Mouse (Mus musculus) neural tube, embryonic 15.5 days (tissue): ENCODE data around the gene Slc25a18. TPM values are rescaled to one million over a fixed set of nuclear protein-coding genes. Genes with fewer than 3 reads are reported as not detected.
A peak's percentile ranks its signal among the peaks of the same experiment; 100 is the strongest.

ENCODE experiments used
- ATAC-seq: fragments of 200-750 bp; cut with Nextera tagmentation; 2 replicates; pipeline ENCODE4 v1.8.0; 2017; ENCODE audit warnings: mild to moderate bottlenecking, moderate TSS enrichment, moderate library complexity; ENCODE audit not compliant: low FRiP score
- H3K27ac ChIP-seq: fragments of 300-500 bp; sonication (generic); replicated peaks from 2 replicates; pipeline ENCODE4 v1.5.1; 2015; ENCODE audit warnings: mild to moderate bottlenecking, inconsistent platforms
- H3K27me3 ChIP-seq: fragments of 300-500 bp; sonication (generic); replicated peaks from 2 replicates; pipeline ENCODE4 v1.6.1; 2015; ENCODE audit warnings: inconsistent platforms
- H3K36me3 ChIP-seq: fragments of 300-500 bp; sonication (generic); 2 replicates; pipeline ENCODE4 v1.6.1; 2015; ENCODE audit warnings: inconsistent platforms
- H3K4me1 ChIP-seq: fragments of 300-500 bp; sonication (generic); 2 replicates; pipeline ENCODE4 v1.6.1; 2015; ENCODE audit warnings: inconsistent platforms
- H3K4me2 ChIP-seq: fragments of 300-500 bp; sonication (generic); 2 replicates; pipeline ENCODE4 v1.6.1; 2015; ENCODE audit warnings: inconsistent platforms, mild to moderate bottlenecking, moderate library complexity
- H3K4me3 ChIP-seq: fragments of 300-500 bp; sonication (generic); replicated peaks from 2 replicates; pipeline ENCODE4 v1.5.1; 2015; ENCODE audit warnings: mild to moderate bottlenecking, inconsistent platforms
- H3K9ac ChIP-seq: fragments of 300-500 bp; sonication (generic); replicated peaks from 2 replicates; pipeline ENCODE4 v1.6.1; 2015; ENCODE audit warnings: mild to moderate bottlenecking, inconsistent platforms
- H3K9me3 ChIP-seq: fragments of 300-500 bp; sonication (generic); replicated peaks from 2 replicates; pipeline ENCODE4 v1.6.1; 2016; ENCODE audit warnings: inconsistent platforms
- WGBS: fragments of 180-500 bp; shearing (Covaris S2); methylation state at CpG from one replicate; pipeline ENCODE4 v1.1.7; 2015; ENCODE audit warnings: mixed read lengths; 5-methylcytosine and 5-hydroxymethylcytosine counted together
- polyA plus RNA-seq: library from polyadenylated mRNA; unstranded; fragments of >200 nt; fragmentation: Nextera tagmentation; extraction: Ambion mirVana; gene quantifications from 2 replicates; pipeline ENCODE4 v1.2.1, GENCODE M21; 2015

Slc25a18 gene
- polyA plus RNA-seq, 1 experiment from 2014 or later, result 22.5 TPM

DNA sequence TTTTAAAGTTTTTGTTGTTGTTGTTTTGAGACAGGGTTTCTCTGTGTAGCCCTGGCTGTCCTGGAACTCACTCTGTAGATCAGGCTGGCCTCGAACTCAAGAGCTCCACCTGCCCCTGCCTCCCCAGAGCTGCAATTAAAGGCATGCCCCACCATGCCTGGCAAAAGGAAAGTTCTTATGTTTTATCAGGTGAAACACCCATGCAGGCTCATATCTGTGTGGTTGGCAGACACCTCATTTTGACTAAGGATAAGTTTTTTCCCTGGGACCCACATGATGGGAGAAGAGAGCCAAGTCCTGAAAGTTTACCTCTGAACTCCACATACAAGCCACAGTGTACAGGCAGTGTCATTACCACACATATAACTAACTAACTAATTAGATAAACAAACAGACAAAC lies 56.7 kb downstream of the Slc25a18 start:
- no peak for ATAC-seq
- no peak overlapping the region for H3K27ac ChIP-seq
- no peaks in the 10 kb centered on the region for H3K36me3 ChIP-seq
- H3K4me1 ChIP-seq, result no peaks in the 10 kb centered on the region
- H3K9ac ChIP-seq, result no peak overlapping the region
- no peaks in the 10 kb centered on the region for H3K9me3 ChIP-seq
- H3K27me3 ChIP-seq, result 0 out of 2 replicates have a peak, but pooled peaks cover 4% of the 10 kb centered on the region
- H3K4me2 ChIP-seq, result no peak overlapping the region
- 64% methylated on average over 1 of the region's 1 CpGs for WGBS
- no peak overlapping the region for H3K4me3 ChIP-seq

DNA sequence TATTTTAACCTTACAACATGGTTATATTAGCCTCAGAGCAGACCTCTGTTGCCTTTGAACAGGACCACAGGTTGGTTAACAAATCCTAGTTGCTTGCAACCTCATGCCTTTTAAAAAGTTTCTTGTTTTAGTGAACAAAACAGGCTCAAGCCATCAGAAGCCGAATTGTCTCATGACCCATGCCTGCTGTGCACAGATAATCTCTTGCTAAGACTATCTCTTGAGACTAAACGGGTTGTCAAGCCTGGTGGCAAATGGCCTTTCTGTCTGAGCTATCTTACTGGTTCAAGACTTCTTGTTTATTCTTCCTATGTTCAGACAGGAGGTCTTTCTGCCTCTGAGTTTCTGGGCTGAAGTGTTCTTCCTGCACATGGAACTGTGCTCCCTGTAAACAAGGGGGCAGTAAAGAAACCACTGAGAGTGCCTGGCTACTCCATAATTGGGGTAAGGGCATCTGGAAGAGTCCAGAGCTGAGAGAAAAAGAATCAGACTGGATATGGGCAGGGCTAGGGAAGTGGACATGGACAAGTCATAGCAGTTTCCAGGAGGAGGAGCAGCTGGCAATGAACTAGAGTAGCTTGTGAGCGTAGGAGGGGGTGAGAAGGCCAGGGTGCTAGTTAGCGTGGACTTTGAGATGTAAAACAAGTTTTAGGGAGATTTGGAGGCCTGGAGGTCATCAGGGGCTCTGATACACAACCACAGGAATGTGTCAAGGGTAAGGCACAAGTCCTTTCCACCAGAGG lies 57.7 kb downstream of the Slc25a18 start:
- Histone ChIP-seq H3K4me2 (no peak overlapping the region), H3K9me3 (no peaks in the 10 kb centered on the region), H3K4me1 (0 out of 2 replicates have a peak, but pooled peaks cover 4% of the 10 kb centered on the region), H3K27me3 (0 out of 2 replicates have a peak, but pooled peaks cover 4% of the 10 kb centered on the region), H3K4me3 (no peak overlapping the region), H3K36me3 (no peaks in the 10 kb centered on the region), H3K9ac (no peak overlapping the region), H3K27ac (no peak overlapping the region)
- WGBS, result 68% methylated on average over 4 of the region's 4 CpGs
- no peak for ATAC-seq

DNA sequence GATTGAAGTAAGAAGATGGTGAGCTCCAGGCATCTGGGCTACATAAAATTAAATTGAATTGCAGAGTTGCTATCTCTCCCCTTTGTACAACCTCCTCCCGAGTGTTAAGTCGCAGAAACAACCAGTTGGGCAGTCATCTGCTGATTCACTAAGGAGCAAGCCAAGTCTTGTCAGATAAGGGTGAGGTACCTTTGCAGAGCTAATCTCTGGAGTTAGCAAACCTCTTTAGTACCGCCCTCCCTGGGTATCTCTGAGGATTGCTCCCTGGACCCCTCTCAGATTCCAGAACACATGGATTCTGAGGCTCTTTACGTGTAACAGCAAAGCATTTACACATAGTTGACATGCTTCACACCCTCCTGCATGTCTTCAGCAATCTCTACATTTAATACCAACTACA lies 58.7 kb downstream of the Slc25a18 start:
- Histone ChIP-seq H3K36me3 (no peaks in the 10 kb centered on the region), H3K4me2 (no peak overlapping the region), H3K9ac (no peak overlapping the region), H3K27me3 (0 out of 2 replicates have a peak, but pooled peaks cover 4% of the 10 kb centered on the region), H3K4me3 (no peak overlapping the region), H3K27ac (no peak overlapping the region), H3K4me1 (peaks cover 9% of the 10 kb centered on the region), H3K9me3 (no peaks in the 10 kb centered on the region)
- ATAC-seq, result no peak
- WGBS, result 84% methylated on average over 4 of the region's 4 CpGs

DNA sequence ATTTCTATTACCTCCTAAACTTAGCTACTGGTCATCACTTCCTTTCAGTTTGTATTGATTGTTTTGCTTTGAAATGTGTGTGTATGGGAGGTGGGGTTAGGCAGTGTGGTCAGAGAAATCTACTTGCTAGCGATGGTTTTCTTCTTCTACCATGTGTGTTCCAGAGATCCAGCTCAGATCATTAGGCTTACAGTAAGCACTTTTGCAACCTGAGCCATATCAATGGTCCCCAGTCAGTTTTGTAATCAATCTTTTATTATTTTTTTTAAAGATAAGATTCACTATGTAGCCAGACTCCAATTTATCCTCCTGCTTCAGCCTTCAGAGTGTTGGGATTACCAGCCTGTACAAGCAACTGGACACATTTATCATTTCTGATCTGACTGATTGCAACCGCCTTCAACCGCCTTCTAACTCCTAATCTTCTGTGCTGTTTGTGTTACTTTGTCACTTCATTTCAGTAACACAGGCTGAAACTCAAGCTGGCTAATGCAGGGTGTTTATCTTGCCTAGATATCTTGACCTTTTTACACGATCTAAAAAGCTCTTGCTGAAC lies 61.5 kb downstream of the Slc25a18 start:
- 0 out of 2 replicates have a peak, but pooled peaks cover under 1% of the 10 kb centered on the region for H3K36me3 ChIP-seq
- no peak overlapping the region for H3K4me2 ChIP-seq
- no peak overlapping the region for H3K4me3 ChIP-seq
- WGBS, result 90% methylated on average over 4 of the region's 4 CpGs
- no peak overlapping the region for H3K27ac ChIP-seq
- H3K9ac ChIP-seq, result no peak overlapping the region
- H3K9me3 ChIP-seq, result no peaks in the 10 kb centered on the region
- no peak for ATAC-seq
- no peaks in the 10 kb centered on the region for H3K27me3 ChIP-seq
- H3K4me1 ChIP-seq, result peaks cover 19% of the 10 kb centered on the region

DNA sequence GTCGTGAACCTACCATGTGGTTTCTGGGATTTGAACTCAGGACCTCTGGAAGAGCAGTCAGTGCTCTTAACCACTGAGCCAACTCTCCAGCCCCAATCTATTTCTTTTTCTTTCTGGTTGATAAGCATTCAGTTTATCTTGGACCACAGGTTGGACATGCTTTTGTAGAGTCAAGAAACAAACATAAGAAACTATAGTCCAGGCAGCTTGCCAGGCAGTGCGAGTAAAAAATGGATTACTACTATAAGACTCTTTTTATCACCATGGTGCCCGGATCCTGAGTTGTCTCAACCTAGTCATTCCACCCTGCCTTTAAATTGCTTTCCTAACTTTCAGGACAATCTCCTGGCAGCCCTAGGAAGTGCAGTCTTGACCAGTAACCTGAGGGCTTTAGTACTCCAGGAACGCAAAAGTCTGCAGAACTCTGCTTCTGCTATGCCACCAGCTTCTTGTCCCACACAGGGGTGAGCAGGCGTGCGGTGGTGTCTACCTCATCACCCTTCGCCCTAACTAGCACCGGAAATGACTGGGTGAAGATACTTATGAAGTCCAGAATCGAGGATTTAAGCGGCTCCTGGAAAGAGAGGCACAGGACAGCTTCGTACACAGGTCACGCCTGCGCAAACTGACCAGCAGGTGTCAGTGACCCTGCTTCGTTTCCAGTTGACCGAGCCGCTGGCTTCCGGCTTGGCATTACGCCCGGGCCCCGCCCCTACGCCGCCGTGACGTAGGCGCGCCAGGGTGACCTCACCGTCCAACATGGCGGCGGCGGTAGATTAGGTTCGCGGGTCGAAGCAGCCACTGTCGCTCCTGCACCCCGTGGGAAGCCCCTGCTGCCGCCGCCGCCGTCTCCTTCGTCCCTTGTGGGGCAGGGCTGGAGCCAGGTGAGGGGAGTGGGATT lies 62.3 kb downstream of the Slc25a18 start, which contains the start of gene Bcl2l13:
Gene Bcl2l13 (plus strand): TSS at position 739 of the 901 bp plus-strand sequence.
- peak; percentile 96 for ATAC-seq
- H3K4me3 ChIP-seq, result peak within 1 kb of the TSS; percentile 86
- 3% methylated on average over 40 of the region's 40 CpGs for WGBS

DNA sequence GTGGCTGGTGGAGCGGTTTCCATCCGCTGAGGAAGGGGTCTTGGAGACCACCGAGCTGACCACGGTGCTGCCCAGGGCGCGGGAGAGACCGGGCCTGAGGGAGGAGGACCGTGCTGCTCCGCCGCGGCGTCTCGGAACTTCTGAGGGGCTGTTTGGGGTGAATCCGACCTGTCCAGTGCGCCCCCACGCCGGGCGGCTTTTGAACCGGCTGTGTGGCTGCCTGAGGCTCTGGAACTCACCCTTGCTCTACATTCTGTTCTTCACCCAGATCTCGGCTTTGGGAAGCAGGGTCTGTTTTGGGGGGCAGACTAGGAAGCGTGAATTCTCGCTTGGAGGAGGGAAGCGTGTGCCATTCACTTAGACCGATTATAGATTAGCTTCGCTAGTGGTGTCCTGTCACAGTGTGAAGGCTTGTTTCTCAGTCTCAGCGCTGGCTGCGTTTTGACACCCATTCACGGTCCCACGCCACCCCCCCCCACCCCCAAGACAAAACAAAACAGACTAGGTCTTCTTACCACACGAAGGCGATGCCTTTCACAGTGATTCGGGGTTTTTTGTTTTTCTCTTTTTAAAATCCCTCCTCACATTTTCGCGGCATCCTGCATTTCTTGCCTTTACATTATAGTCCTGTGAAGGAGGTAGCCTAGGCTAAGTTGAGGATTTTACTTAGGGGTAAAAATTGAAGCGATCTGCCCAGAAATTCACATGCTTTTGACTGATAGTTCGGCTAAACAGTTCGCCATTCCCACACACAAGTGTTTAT lies 63.2 kb downstream of the Slc25a18 start:
- peak overlapping the region; percentile 98 for H3K9ac ChIP-seq
- no peaks in the 10 kb centered on the region for H3K27me3 ChIP-seq
- no peaks in the 10 kb centered on the region for H3K9me3 ChIP-seq
- H3K36me3 ChIP-seq, result 0 out of 2 replicates have a peak, but pooled peaks cover 6% of the 10 kb centered on the region
- H3K4me3 ChIP-seq, result peak overlapping the region; percentile 86
- peak; percentile 84 for ATAC-seq
- H3K4me1 ChIP-seq, result peaks cover 19% of the 10 kb centered on the region
- H3K4me2 ChIP-seq, result peak overlapping the region; percentile 77
- WGBS, result 5% methylated on average over 37 of the region's 37 CpGs
- peak overlapping the region; percentile 97 for H3K27ac ChIP-seq

More for the DNA sequence above, 62.3 kb downstream of the Slc25a18 start, which contains the start of gene Bcl2l13:
- peak within 1 kb of the TSS; percentile 77 for H3K4me2 ChIP-seq
- peak within 1 kb of the TSS; percentile 98 for H3K9ac ChIP-seq
- peak within 1 kb of the TSS; percentile 97 for H3K27ac ChIP-seq
- H3K36me3 ChIP-seq, result 0 out of 2 replicates have a peak, but pooled peaks cover 6% of the 10 kb centered on the region
- no peaks in the 10 kb centered on the region for H3K27me3 ChIP-seq
- no peaks in the 10 kb centered on the region for H3K9me3 ChIP-seq
- H3K4me1 ChIP-seq, result peaks cover 19% of the 10 kb centered on the region

DNA sequence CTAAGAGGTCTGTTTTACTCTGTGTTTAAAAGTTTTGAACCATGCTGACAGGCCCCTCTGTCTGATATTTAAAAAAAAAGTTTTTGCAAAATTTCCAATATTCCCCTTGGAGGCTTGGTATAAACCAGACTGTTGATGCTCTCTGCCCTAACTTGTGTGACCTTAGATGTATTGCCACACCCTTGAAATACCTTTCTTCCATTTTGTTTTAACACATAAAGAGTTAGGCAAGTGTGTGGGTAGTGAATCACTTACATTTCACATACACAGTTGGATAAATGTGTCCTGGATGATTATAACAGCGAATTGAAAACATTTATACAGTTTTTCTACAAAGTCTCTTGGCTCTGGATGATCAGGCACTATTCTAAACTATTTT lies 63.8 kb downstream of the Slc25a18 start:
- H3K4me2 ChIP-seq, result peak overlapping the region; percentile 77
- WGBS, result 76% methylated on average over 1 of the region's 1 CpGs
- no peaks in the 10 kb centered on the region for H3K27me3 ChIP-seq
- H3K9me3 ChIP-seq, result no peaks in the 10 kb centered on the region
- ATAC-seq, result no peak
- H3K36me3 ChIP-seq, result 0 out of 2 replicates have a peak, but pooled peaks cover 6% of the 10 kb centered on the region
- H3K27ac ChIP-seq, result peak overlapping the region; percentile 97; the same call in 1 of the 2 replicates
- peak overlapping the region; percentile 98 for H3K9ac ChIP-seq
- peaks cover 19% of the 10 kb centered on the region for H3K4me1 ChIP-seq
- peak overlapping the region; percentile 86 for H3K4me3 ChIP-seq

DNA sequence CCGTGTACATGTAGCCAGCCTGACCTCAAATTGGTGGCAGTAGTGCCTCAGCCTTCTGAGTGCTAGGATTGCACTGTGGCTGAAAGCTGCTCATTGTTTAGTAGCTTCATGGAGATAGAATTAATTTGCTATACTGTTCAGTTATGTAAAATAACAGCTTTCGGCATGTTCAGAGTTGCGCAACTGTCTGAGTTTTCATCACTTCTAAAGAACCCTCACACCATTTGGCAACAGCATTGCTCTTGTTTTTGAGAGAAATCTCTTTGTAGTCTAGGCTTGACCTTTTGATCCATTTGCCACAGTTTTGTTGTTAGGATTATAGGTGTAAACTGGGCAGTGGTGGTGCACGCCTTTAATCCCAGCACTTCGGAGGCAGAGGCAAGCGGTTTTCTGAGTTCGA lies 66.9 kb downstream of the Slc25a18 start:
- no peaks in the 10 kb centered on the region for H3K27me3 ChIP-seq
- H3K9me3 ChIP-seq, result no peaks in the 10 kb centered on the region
- H3K9ac ChIP-seq, result no peak overlapping the region
- H3K4me1 ChIP-seq, result peaks cover 19% of the 10 kb centered on the region
- no peak for ATAC-seq
- no peak overlapping the region for H3K27ac ChIP-seq
- no peak overlapping the region for H3K4me3 ChIP-seq
- no peak overlapping the region for H3K4me2 ChIP-seq
- WGBS, result 99% methylated on average over 7 of the region's 7 CpGs
- H3K36me3 ChIP-seq, result 0 out of 2 replicates have a peak, but pooled peaks cover 6% of the 10 kb centered on the region

DNA sequence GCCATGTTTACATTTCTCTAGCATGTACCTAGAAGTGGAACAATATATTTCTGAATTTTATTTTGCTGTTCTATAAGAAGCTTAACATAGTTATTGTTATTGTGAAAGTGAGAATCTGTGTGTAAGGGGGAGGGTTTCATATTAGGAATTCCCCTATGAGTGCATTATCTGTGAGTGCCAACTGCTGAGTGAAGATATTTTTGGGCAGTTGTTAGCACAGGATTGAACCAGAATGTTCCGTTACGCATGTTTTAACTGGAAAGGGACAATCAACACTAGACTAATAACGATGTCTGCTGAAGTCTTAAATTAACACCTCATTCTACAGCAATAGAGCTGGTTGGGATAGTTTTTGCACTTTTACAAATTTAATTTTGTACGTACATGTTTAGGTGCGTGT lies 68.4 kb downstream of the Slc25a18 start:
- Histone ChIP-seq H3K27ac (no peak overlapping the region), H3K9ac (no peak overlapping the region), H3K36me3 (0 out of 2 replicates have a peak, but pooled peaks cover 6% of the 10 kb centered on the region), H3K4me2 (no peak overlapping the region), H3K4me3 (no peak overlapping the region), H3K27me3 (no peaks in the 10 kb centered on the region), H3K4me1 (peaks cover 13% of the 10 kb centered on the region), H3K9me3 (no peaks in the 10 kb centered on the region)
- 92% methylated on average over 5 of the region's 5 CpGs for WGBS
- ATAC-seq, result no peak
